Mouse (Mus musculus) cerebellum, adult 2 months (tissue): ENCODE results near the gene Rasal1.

Experiments
- CTCF ChIP-seq: fragments of 200-500 bp; IDR thresholded peaks from 2 replicates; pipeline ENCODE4 v1.5.1; 2011; ENCODE audit warnings: low read depth, mild to moderate bottlenecking, control low read depth, low read length, moderate library complexity, borderline replicate concordance; ENCODE audit not compliant: insufficient read depth
- POLR2A ChIP-seq: fragments of 200-500 bp; IDR thresholded peaks from 2 replicates; pipeline ENCODE4 v1.6.1; 2011; ENCODE audit warnings: low read length, control low read depth, borderline replicate concordance; ENCODE audit not compliant: insufficient read depth

DNA sequence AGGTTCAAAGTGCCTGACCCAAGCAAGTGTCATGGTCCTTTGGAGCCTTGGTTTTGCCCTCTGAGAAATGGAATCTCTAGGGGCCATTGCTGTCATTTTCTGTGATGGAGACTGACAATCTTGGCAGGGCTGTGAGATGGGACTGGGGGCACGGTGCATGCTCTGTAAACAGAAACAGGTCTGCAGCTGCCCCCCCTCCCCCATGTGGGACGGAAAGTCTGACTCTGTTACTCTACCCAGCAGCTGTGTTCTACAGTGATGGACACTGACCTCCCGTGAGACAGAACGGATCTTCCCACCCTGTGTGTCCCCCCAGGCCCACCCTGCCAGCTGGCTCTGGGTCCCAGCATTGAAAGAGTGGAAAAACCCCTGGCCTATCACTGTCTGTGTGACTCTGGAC is 41.8 kb downstream of the Rasal1 start:
- TF ChIP-seq CTCF (no peak), POLR2A (no peak)
